Mouse (Mus musculus): ENCODE measurements around the gene Ilvbl. TPM values are rescaled to one million over a fixed set of nuclear protein-coding genes. Genes with fewer than 3 reads are reported as not detected.
A peak's percentile ranks its signal among the peaks of the same experiment; 100 is the strongest.
"Not testable (repeated sequence)": the region's sequence is repeated elsewhere in the genome, so short reads cannot be mapped to it uniquely, and the experiment has no call there.

Ilvbl gene
- polyA plus RNA-seq, 2 experiments, result 10.0 to 10.9 TPM

- no peak overlapping the region for H3K4me2 ChIP-seq (ENCODE audit: low read depth)
- no peak overlapping the region for H3K27ac ChIP-seq
- no peak for TF ChIP-seq EP300 (IDR thresholded peaks at IDR 0.05; ENCODE audit: low read depth)
- no peak for TF ChIP-seq CTCF (IDR thresholded peaks at IDR 0.05; ENCODE audit: low read depth)
- H3K9me3 ChIP-seq (ENCODE audit: control insufficient read depth, low read length), result no peaks in the 10 kb centered on the region
- DNase-seq (ENCODE audit: low read depth in 3 of 3, low spot score in 3 of 3), result no peak
- H3K27me3 ChIP-seq (ENCODE audit: control insufficient read depth, insufficient read depth, low read length), result no peaks in the 10 kb centered on the region; the same call in 1 of the 2 replicates
- H3K4me3 ChIP-seq (ENCODE audit: insufficient read depth in 1 of 2, low read depth in 2 of 2, low read length in 2 of 2), result no peak overlapping the region
- no peaks in the 10 kb centered on the region for H3K4me1 ChIP-seq (replicated peaks; ENCODE audit: control insufficient read depth in 2 of 2, insufficient read depth in 2 of 2, low read length in 1 of 2)
- ATAC-seq (ENCODE audit: insufficient read depth), result no peak
- H3K9ac ChIP-seq (replicated peaks), result no peak overlapping the region
- 51% methylated on average over 3 of the region's 3 CpGs for WGBS (ENCODE audit: insufficient replicate concordance)
- no peaks in the 10 kb centered on the region for H3K36me3 ChIP-seq (replicated peaks; ENCODE audit: control insufficient read depth, insufficient read depth, low read depth)
Observed at GRCm38 (mm10) chr10:78607602-78608001, 33.5 kb downstream of the Ilvbl start.

- no peak within 1 kb of the TSS for H3K4me3 ChIP-seq (ENCODE audit: insufficient read depth in 1 of 2, low read depth in 2 of 2, low read length in 2 of 2)
- no peaks in the 10 kb centered on the region for H3K36me3 ChIP-seq (replicated peaks; ENCODE audit: control insufficient read depth, insufficient read depth, low read depth)
- no peak for TF ChIP-seq CTCF (IDR thresholded peaks at IDR 0.05; ENCODE audit: low read depth)
- no peak for TF ChIP-seq EP300 (IDR thresholded peaks at IDR 0.05; ENCODE audit: low read depth)
- H3K9ac ChIP-seq (replicated peaks), result no peak within 1 kb of the TSS
- WGBS (ENCODE audit: insufficient replicate concordance), result 44% methylated on average over 1 of the region's 1 CpGs
- no peak within 1 kb of the TSS for H3K27ac ChIP-seq
- ATAC-seq (ENCODE audit: insufficient read depth) (no peak), DNase-seq (ENCODE audit: low read depth in 3 of 3, low spot score in 3 of 3) (no peak)
- no peaks in the 10 kb centered on the region for H3K9me3 ChIP-seq (ENCODE audit: control insufficient read depth, low read length)
- H3K4me1 ChIP-seq (replicated peaks; ENCODE audit: control insufficient read depth in 2 of 2, insufficient read depth in 2 of 2, low read length in 1 of 2), result no peaks in the 10 kb centered on the region
- H3K4me2 ChIP-seq (ENCODE audit: low read depth), result no peak within 1 kb of the TSS
- H3K27me3 ChIP-seq (ENCODE audit: control insufficient read depth, insufficient read depth, low read length), result no peaks in the 10 kb centered on the region
Observed at GRCm38 (mm10) chr10:78617974-78618373, 43.8 kb downstream of the Ilvbl start, which contains the start of gene Olfr1357. Olfr1357 (minus strand) TSS chr10:78618074.

- 43% methylated on average over 3 of the region's 3 CpGs for WGBS (ENCODE audit: insufficient replicate concordance)
- not testable (repeated sequence) for H3K9me3 ChIP-seq (ENCODE audit: control insufficient read depth, low read length); DNase-seq (ENCODE audit: low read depth in 3 of 3, low spot score in 3 of 3); H3K4me1 ChIP-seq (replicated peaks; ENCODE audit: control insufficient read depth in 2 of 2, insufficient read depth in 2 of 2, low read length in 1 of 2); H3K36me3 ChIP-seq (replicated peaks; ENCODE audit: control insufficient read depth, insufficient read depth, low read depth); H3K27me3 ChIP-seq (ENCODE audit: control insufficient read depth, insufficient read depth, low read length); H3K4me3 ChIP-seq (ENCODE audit: insufficient read depth in 1 of 2, low read depth in 2 of 2, low read length in 2 of 2); H3K9ac ChIP-seq (replicated peaks); ATAC-seq (ENCODE audit: insufficient read depth); H3K4me2 ChIP-seq (ENCODE audit: low read depth); H3K27ac ChIP-seq
Observed at GRCm38 (mm10) chr10:78623143-78623542, 49.0 kb downstream of the Ilvbl start.

- Histone ChIP-seq H3K27ac (no peak overlapping the region), H3K9me3 (ENCODE audit: control insufficient read depth, low read length) (no peaks in the 10 kb centered on the region), H3K4me3 (ENCODE audit: insufficient read depth in 1 of 2, low read depth in 2 of 2, low read length in 2 of 2) (no peak overlapping the region), H3K9ac (replicated peaks) (no peak overlapping the region), H3K4me2 (ENCODE audit: low read depth) (no peak overlapping the region), H3K4me1 (replicated peaks; ENCODE audit: control insufficient read depth in 2 of 2, insufficient read depth in 2 of 2, low read length in 1 of 2) (no peaks in the 10 kb centered on the region), H3K36me3 (replicated peaks; ENCODE audit: control insufficient read depth, insufficient read depth, low read depth) (no peaks in the 10 kb centered on the region), H3K27me3 (ENCODE audit: control insufficient read depth, insufficient read depth, low read length) (no peaks in the 10 kb centered on the region)
- no peak for DNase-seq (ENCODE audit: low read depth in 3 of 3, low spot score in 3 of 3)
- 60% methylated on average over 4 of the region's 4 CpGs for WGBS (ENCODE audit: insufficient replicate concordance)
- ATAC-seq (ENCODE audit: insufficient read depth), result no peak
- TF ChIP-seq CTCF (IDR thresholded peaks at IDR 0.05; ENCODE audit: low read depth), result no peak
Observed at GRCm38 (mm10) chr10:78630194-78630593, 56.0 kb downstream of the Ilvbl start.

- no peak overlapping the region for H3K4me3 ChIP-seq (ENCODE audit: insufficient read depth in 1 of 2, low read depth in 2 of 2, low read length in 2 of 2)
- WGBS (ENCODE audit: insufficient replicate concordance), result 21% methylated on average over 6 of the region's 6 CpGs
- no peak for TF ChIP-seq EP300 (IDR thresholded peaks at IDR 0.05; ENCODE audit: low read depth)
- TF ChIP-seq CTCF (IDR thresholded peaks at IDR 0.05; ENCODE audit: low read depth), result peak; percentile 66
- DNase-seq (ENCODE audit: low read depth in 3 of 3, low spot score in 3 of 3) (peak in 1 of 3 experiments; percentile 6), ATAC-seq (ENCODE audit: insufficient read depth) (no peak)
- no peak overlapping the region for H3K27ac ChIP-seq
- H3K4me2 ChIP-seq (ENCODE audit: low read depth), result no peak overlapping the region
- H3K27me3 ChIP-seq (ENCODE audit: control insufficient read depth, insufficient read depth, low read length), result no peaks in the 10 kb centered on the region
- no peaks in the 10 kb centered on the region for H3K4me1 ChIP-seq (replicated peaks; ENCODE audit: control insufficient read depth in 2 of 2, insufficient read depth in 2 of 2, low read length in 1 of 2)
- no peaks in the 10 kb centered on the region for H3K9me3 ChIP-seq (ENCODE audit: control insufficient read depth, low read length)
- H3K36me3 ChIP-seq (replicated peaks; ENCODE audit: control insufficient read depth, insufficient read depth, low read depth), result no peaks in the 10 kb centered on the region
- H3K9ac ChIP-seq (replicated peaks), result no peak overlapping the region
Observed at GRCm38 (mm10) chr10:78632311-78632710, 58.2 kb downstream of the Ilvbl start.

Small RNAs within 50 kb of the gene (microRNA-seq; reads per million reads assigned to microRNA genes)
- gene Gm27541, result not detected

Other genes with a start within 250 kb of the Ilvbl start
- 11.0 and 14.5 TPM in 2 replicates for gene Agpat3, start 221.9 kb upstream of the Ilvbl start, polyA plus RNA-seq (2012; rRNA removed)
- gene Agpat3, start 221.9 kb upstream of the Ilvbl start, polyA plus RNA-seq (2014; fragmentation: Nextera tagmentation; extraction: Ambion mirVana), result 21.0 and 21.3 TPM in 2 replicates
- gene Rrp1, start 161.3 kb upstream of the Ilvbl start, polyA plus RNA-seq (2012; rRNA removed), result 43.0 and 69.7 TPM in 2 replicates
- 79.8 and 89.7 TPM in 2 replicates for gene Rrp1, start 161.3 kb upstream of the Ilvbl start, polyA plus RNA-seq (2014; fragmentation: Nextera tagmentation; extraction: Ambion mirVana)
- gene Cstb, start 148.7 kb upstream of the Ilvbl start, polyA plus RNA-seq (2012; rRNA removed), result 58.1 and 74.9 TPM in 2 replicates
- 111 and 122 TPM in 2 replicates for gene Cstb, start 148.7 kb upstream of the Ilvbl start, polyA plus RNA-seq (2014; fragmentation: Nextera tagmentation; extraction: Ambion mirVana)
- gene Pdxk, start 109.4 kb upstream of the Ilvbl start, polyA plus RNA-seq (2012; rRNA removed), result 2.9 TPM in 2 replicates
- gene Pdxk, start 109.4 kb upstream of the Ilvbl start, polyA plus RNA-seq (2014; fragmentation: Nextera tagmentation; extraction: Ambion mirVana), result 3.2 and 3.3 TPM in 2 replicates
- gene Olfr1358, start 56.9 kb upstream of the Ilvbl start, polyA plus RNA-seq (2012; rRNA removed), result not detected in 2 replicates
- not detected in 2 replicates for gene Olfr1358, start 56.9 kb upstream of the Ilvbl start, polyA plus RNA-seq (2014; fragmentation: Nextera tagmentation; extraction: Ambion mirVana)
- 1.7 and 1.9 TPM in 2 replicates for gene Syde1, start 17.6 kb downstream of the Ilvbl start, polyA plus RNA-seq (2012; rRNA removed)
- 1.5 and 1.6 TPM in 2 replicates for gene Syde1, start 17.6 kb downstream of the Ilvbl start, polyA plus RNA-seq (2014; fragmentation: Nextera tagmentation; extraction: Ambion mirVana)
- gene Olfr1357, start 43.7 kb downstream of the Ilvbl start, polyA plus RNA-seq (2012; rRNA removed), result not detected in 2 replicates
- not detected in 2 replicates for gene Olfr1357, start 43.7 kb downstream of the Ilvbl start, polyA plus RNA-seq (2014; fragmentation: Nextera tagmentation; extraction: Ambion mirVana)
- gene Casp14, start 143.9 kb downstream of the Ilvbl start, polyA plus RNA-seq (2012; rRNA removed), result not detected in 2 replicates
- not detected in 2 replicates for gene Casp14, start 143.9 kb downstream of the Ilvbl start, polyA plus RNA-seq (2014; fragmentation: Nextera tagmentation; extraction: Ambion mirVana)
- gene Ccdc105, start 178.7 kb downstream of the Ilvbl start, polyA plus RNA-seq (2012; rRNA removed), result not detected in 2 replicates
- not detected in 2 replicates for gene Ccdc105, start 178.7 kb downstream of the Ilvbl start, polyA plus RNA-seq (2014; fragmentation: Nextera tagmentation; extraction: Ambion mirVana)
- gene Slc1a6, start 206.2 kb downstream of the Ilvbl start, polyA plus RNA-seq (2012; rRNA removed), result 0.19 and 0.21 TPM in 2 replicates
- gene Slc1a6, start 206.2 kb downstream of the Ilvbl start, polyA plus RNA-seq (2014; fragmentation: Nextera tagmentation; extraction: Ambion mirVana), result 0.06 TPM in 1 of 2 replicates, not detected in the other

Data from liver, embryonic 14.5 days (tissue).